Mouse (Mus musculus) adrenal gland, adult 2 months (tissue): ENCODE data around the gene Vcan. TPM values are rescaled to one million over a fixed set of nuclear protein-coding genes. Genes with fewer than 3 reads are reported as not detected.

ENCODE experiments used
- polyA plus RNA-seq: library from polyadenylated mRNA; depleted of rRNA; stranded (reverse); fragments of >200 nt; gene quantifications from 2 replicates; pipeline ENCODE4 v1.2.3, GENCODE M21; 2012; rRNA removed
- total RNA-seq, 2 experiments: library from RNA; stranded (reverse); gene quantifications; 2 replicates each; pipeline ENCODE4 v1.2.3; 2021

Gene Vcan
- total and polyA plus RNA-seq, 3 experiments = 0.88 to 3.2 (median 2.7) TPM

Other genes starting within 250 kb of the Vcan start
- gene Hapln1, start 202.7 kb downstream of the Vcan start, total RNA-seq = 1 to 10 TPM; 2.0 to 6.2 TPM
- gene Hapln1, start 202.7 kb downstream of the Vcan start, polyA plus RNA-seq = 0.31 TPM in 2 replicates